Mouse (Mus musculus) heart, embryonic 15.5 days (tissue): ENCODE data around the gene Fsd1. TPM values are rescaled to one million over a fixed set of nuclear protein-coding genes. Genes with fewer than 3 reads are reported as not detected.
"Not testable (repeated sequence)": the region's sequence is repeated elsewhere in the genome, so short reads cannot be mapped to it uniquely, and the experiment has no call there.

Experiments
- ATAC-seq: fragments of 200-750 bp; cut with Nextera tagmentation; replicated peaks from 2 replicates; pipeline ENCODE4 v1.8.0; 2017; ENCODE audit warnings: low read depth, moderate TSS enrichment; ENCODE audit not compliant: insufficient number of reproducible peaks, insufficient read depth, low FRiP score
- H3K27ac ChIP-seq: fragments of 300-500 bp; sonication (generic); 2 replicates; pipeline ENCODE4 v1.5.1; 2015; ENCODE audit warnings: mild to moderate bottlenecking, inconsistent platforms
- H3K27me3 ChIP-seq: fragments of 300-500 bp; sonication (generic); 2 replicates; pipeline ENCODE4 v1.6.1; 2015; ENCODE audit warnings: inconsistent platforms
- H3K36me3 ChIP-seq: fragments of 300-500 bp; sonication (generic); 2 replicates; pipeline ENCODE4 v1.6.1; 2015; ENCODE audit warnings: mild to moderate bottlenecking, inconsistent platforms
- H3K4me1 ChIP-seq: fragments of 300-500 bp; sonication (generic); replicated peaks from 2 replicates; pipeline ENCODE4 v1.6.1; 2015; ENCODE audit warnings: inconsistent platforms
- H3K4me2 ChIP-seq: fragments of 300-500 bp; sonication (generic); 2 replicates; pipeline ENCODE4 v1.6.1; 2015; ENCODE audit warnings: inconsistent platforms, mild to moderate bottlenecking, moderate library complexity
- H3K4me3 ChIP-seq: fragments of 300-500 bp; sonication (generic); 2 replicates; pipeline ENCODE4 v1.5.1; 2015; ENCODE audit warnings: mild to moderate bottlenecking, inconsistent platforms
- H3K9ac ChIP-seq: fragments of 300-500 bp; sonication (generic); 2 replicates; pipeline ENCODE4 v1.6.1; 2015; ENCODE audit warnings: mild to moderate bottlenecking, inconsistent platforms
- H3K9me3 ChIP-seq: fragments of 300-500 bp; sonication (generic); replicated peaks from 2 replicates; pipeline ENCODE4 v1.6.1; 2016; ENCODE audit warnings: inconsistent platforms
- WGBS: fragments of 180-500 bp; shearing (Covaris S2); methylation state at CpG from one replicate; pipeline ENCODE4 v1.1.7; 2015; ENCODE audit warnings: mixed read lengths; 5-methylcytosine and 5-hydroxymethylcytosine counted together
- polyA plus RNA-seq: library from polyadenylated mRNA; unstranded; fragments of >200 nt; fragmentation: Nextera tagmentation; extraction: Ambion mirVana; gene quantifications from 2 replicates; pipeline ENCODE4 v1.2.1, GENCODE M21; 2015

The Fsd1 gene
- polyA plus RNA-seq = 2.6 and 5.0 TPM in 2 replicates

- ATAC-seq = peak; percentile 23; the same call in 1 of the 2 replicates
- no peaks in the 10 kb centered on the region for H3K36me3 ChIP-seq
- peak within 1 kb of the TSS; percentile 55 for H3K4me2 ChIP-seq
- peaks cover 6% of the 10 kb centered on the region for H3K4me1 ChIP-seq
- peaks cover 27% of the 10 kb centered on the region for H3K27me3 ChIP-seq
- WGBS = 8% methylated on average over 35 of the region's 35 CpGs
- no peak within 1 kb of the TSS for H3K27ac ChIP-seq
- H3K4me3 ChIP-seq = peak within 1 kb of the TSS; percentile 37
- H3K9ac ChIP-seq = 0 out of 2 replicates have a peak within 1 kb of the TSS, but pooled peaks have one; percentile 15
- no peaks in the 10 kb centered on the region for H3K9me3 ChIP-seq
These were observed at the start of gene Fsd1 for GRCm38 (mm10) chr17:55986030-55986961. TSS of gene Fsd1 (plus strand) at chr17:55986509.

- peaks cover 13% of the 10 kb centered on the region for H3K36me3 ChIP-seq
- H3K9me3 ChIP-seq, ATAC-seq, H3K27me3 ChIP-seq, H3K4me1 ChIP-seq: not testable (repeated sequence)
- peak overlapping the region; percentile 70; the same call in 1 of the 2 replicates for H3K9ac ChIP-seq
- peak overlapping the region; percentile 95 for H3K27ac ChIP-seq
- H3K4me3 ChIP-seq = peak overlapping the region; percentile 62
- peak overlapping the region; percentile 91 for H3K4me2 ChIP-seq
- WGBS = 30% methylated on average over 10 of the region's 10 CpGs
These were observed 41.9 kb upstream of the Fsd1 start for GRCm38 (mm10) chr17:55944387-55944865.

- peak overlapping the region; percentile 70 for H3K9ac ChIP-seq
- H3K4me1 ChIP-seq, H3K27me3 ChIP-seq, H3K9me3 ChIP-seq, H3K36me3 ChIP-seq: not testable (repeated sequence)
- ATAC-seq = peak; percentile 96
- H3K27ac ChIP-seq = peak overlapping the region; percentile 95
- peak overlapping the region; percentile 91 for H3K4me2 ChIP-seq
- under 1% methylated on average over 55 of the region's 56 CpGs for WGBS
- H3K4me3 ChIP-seq = peak overlapping the region; percentile 62
These were observed 41.2 kb upstream of the Fsd1 start for GRCm38 (mm10) chr17:55944866-55945682.

- H3K27me3 ChIP-seq = no peaks in the 10 kb centered on the region
- no peaks in the 10 kb centered on the region for H3K9me3 ChIP-seq
- peak overlapping the region; percentile 95 for H3K27ac ChIP-seq
- H3K36me3 ChIP-seq = peaks cover 1% of the 10 kb centered on the region; the same call in 1 of the 2 replicates
- H3K9ac ChIP-seq = peak overlapping the region; percentile 70
- peak overlapping the region; percentile 62 for H3K4me3 ChIP-seq
- H3K4me1 ChIP-seq = peaks cover 7% of the 10 kb centered on the region; the same call in 1 of the 2 replicates
- peak overlapping the region; percentile 91 for H3K4me2 ChIP-seq
- no peak for ATAC-seq
- 22% methylated on average over 5 of the region's 5 CpGs for WGBS
These were observed 40.6 kb upstream of the Fsd1 start for GRCm38 (mm10) chr17:55945696-55946095.

- H3K27ac ChIP-seq = no peak overlapping the region
- H3K9me3 ChIP-seq = no peaks in the 10 kb centered on the region
- H3K36me3 ChIP-seq = no peaks in the 10 kb centered on the region
- ATAC-seq = no peak
- peaks cover 7% of the 10 kb centered on the region; the same call in 1 of the 2 replicates for H3K4me1 ChIP-seq
- no peak overlapping the region for H3K4me3 ChIP-seq
- no peak overlapping the region for H3K4me2 ChIP-seq
- H3K9ac ChIP-seq = no peak overlapping the region
- 83% methylated on average over 4 of the region's 4 CpGs for WGBS
- no peaks in the 10 kb centered on the region for H3K27me3 ChIP-seq
These were observed 37.7 kb upstream of the Fsd1 start for GRCm38 (mm10) chr17:55948647-55949046.

- Histone ChIP-seq H3K4me3 (no peak within 1 kb of the TSS), H3K27ac (no peak within 1 kb of the TSS), H3K4me1 (peaks cover 4% of the 10 kb centered on the region; the same call in 1 of the 2 replicates), H3K27me3 (peaks cover 5% of the 10 kb centered on the region; the same call in 1 of the 2 replicates), H3K4me2 (no peak within 1 kb of the TSS), H3K9me3 (no peaks in the 10 kb centered on the region), H3K9ac (no peak within 1 kb of the TSS), H3K36me3 (no peaks in the 10 kb centered on the region)
- no peak for ATAC-seq
- WGBS = 84% methylated on average over 2 of the region's 2 CpGs
These were observed 36.9 kb upstream of the Fsd1 start, which contains the start of gene Zfp119b for GRCm38 (mm10) chr17:55949400-55949799. TSS of gene Zfp119b (minus strand) at chr17:55949500.

- Histone ChIP-seq H3K4me3 (no peak overlapping the region), H3K4me2 (no peak overlapping the region), H3K4me1 (peaks cover 2% of the 10 kb centered on the region; the same call in 1 of the 2 replicates), H3K27ac (no peak overlapping the region), H3K9ac (no peak overlapping the region), H3K9me3 (no peaks in the 10 kb centered on the region), H3K36me3 (no peaks in the 10 kb centered on the region), H3K27me3 (peaks cover 16% of the 10 kb centered on the region)
- 61% methylated on average over 9 of the region's 9 CpGs for WGBS
- no peak for ATAC-seq
These were observed 35.7 kb upstream of the Fsd1 start for GRCm38 (mm10) chr17:55950601-55951000.

- Histone ChIP-seq H3K27me3 (peaks cover 26% of the 10 kb centered on the region), H3K4me2 (no peak overlapping the region), H3K9ac (no peak overlapping the region), H3K27ac (no peak overlapping the region), H3K9me3 (no peaks in the 10 kb centered on the region), H3K36me3 (no peaks in the 10 kb centered on the region), H3K4me1 (peaks cover 9% of the 10 kb centered on the region), H3K4me3 (no peak overlapping the region)
- no peak for ATAC-seq
These were observed 34.3 kb upstream of the Fsd1 start for GRCm38 (mm10) chr17:55952041-55952440.

- Histone ChIP-seq H3K27ac (no peak within 1 kb of the TSS), H3K4me1 (peaks cover 9% of the 10 kb centered on the region), H3K36me3 (no peaks in the 10 kb centered on the region), H3K4me3 (no peak within 1 kb of the TSS), H3K9ac (no peak within 1 kb of the TSS), H3K27me3 (peaks cover 26% of the 10 kb centered on the region), H3K4me2 (no peak within 1 kb of the TSS), H3K9me3 (no peaks in the 10 kb centered on the region)
- 61% methylated on average over 6 of the region's 6 CpGs for WGBS
- ATAC-seq = no peak
These were observed 33.8 kb upstream of the Fsd1 start, which contains the start of gene Ebi3 for GRCm38 (mm10) chr17:55952447-55953027. TSS of gene Ebi3 (plus strand) at chr17:55952640.

- no peak for ATAC-seq
- no peaks in the 10 kb centered on the region for H3K9me3 ChIP-seq
- H3K9ac ChIP-seq = no peak overlapping the region
- peaks cover 26% of the 10 kb centered on the region for H3K27me3 ChIP-seq
- no peak overlapping the region for H3K27ac ChIP-seq
- no peaks in the 10 kb centered on the region for H3K36me3 ChIP-seq
- peaks cover 15% of the 10 kb centered on the region for H3K4me1 ChIP-seq
- WGBS = 52% methylated on average over 6 of the region's 6 CpGs
- no peak overlapping the region for H3K4me2 ChIP-seq
- H3K4me3 ChIP-seq = no peak overlapping the region
These were observed 32.6 kb upstream of the Fsd1 start for GRCm38 (mm10) chr17:55953751-55954150.
